Mouse (Mus musculus): ENCODE data around the gene Fpgs.

Gene Fpgs

DNA sequence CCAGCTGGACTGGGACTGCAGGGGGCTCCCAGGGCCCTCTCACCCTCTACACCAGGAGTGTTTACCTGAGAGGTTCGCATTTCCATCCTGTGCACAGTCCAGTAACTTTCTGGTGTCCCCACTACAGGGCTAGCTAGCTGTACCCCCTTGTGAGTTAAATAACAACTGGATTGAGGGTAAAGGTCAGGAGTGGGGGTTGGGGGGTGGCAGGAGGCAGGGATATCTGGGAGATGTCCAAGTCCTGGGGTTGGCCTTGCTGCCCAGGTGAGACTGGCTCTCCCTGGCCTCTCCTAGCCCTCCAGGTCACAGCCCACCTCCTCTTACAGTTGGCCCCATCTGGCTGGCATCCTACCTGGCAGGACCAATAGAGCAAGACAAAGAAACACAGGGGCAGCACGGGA, at the start of gene Fpgs:
Gene Fpgs (minus strand): TSS at position 125 of the 401 bp plus-strand sequence.
- DNase-seq (ENCODE audit: low spot score): no peak

DNA sequence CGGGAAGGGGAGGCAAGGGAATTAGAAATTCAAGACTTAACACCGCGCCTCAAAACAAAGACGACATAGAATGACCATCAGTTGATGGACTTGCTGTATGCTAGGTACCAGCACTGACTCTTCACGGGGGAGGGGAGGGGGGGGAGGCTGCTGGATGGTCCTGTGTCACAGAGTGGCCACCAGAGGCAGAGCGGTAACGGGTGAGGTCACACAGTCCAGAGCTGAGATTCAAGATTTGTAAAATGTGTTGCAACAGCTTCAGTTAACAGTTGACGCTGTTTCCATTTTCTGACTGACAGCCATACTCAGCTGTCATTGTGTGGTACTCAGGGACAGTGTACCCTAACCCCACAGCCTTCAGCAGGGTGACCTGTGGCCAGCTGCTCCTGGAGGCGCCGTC, 48.2 kb upstream of the Fpgs start:
- DNase-seq (ENCODE audit: low spot score): no peak

GRCm38 (mm10) chr2:32751665-32752033, 47.7 kb upstream of the Fpgs start:
- DNase-seq (ENCODE audit: low spot score): no peak

GRCm38 (mm10) chr2:32750887-32751664, 47.1 kb upstream of the Fpgs start:
- peak; percentile 35 for DNase-seq (ENCODE audit: low spot score)

DNA sequence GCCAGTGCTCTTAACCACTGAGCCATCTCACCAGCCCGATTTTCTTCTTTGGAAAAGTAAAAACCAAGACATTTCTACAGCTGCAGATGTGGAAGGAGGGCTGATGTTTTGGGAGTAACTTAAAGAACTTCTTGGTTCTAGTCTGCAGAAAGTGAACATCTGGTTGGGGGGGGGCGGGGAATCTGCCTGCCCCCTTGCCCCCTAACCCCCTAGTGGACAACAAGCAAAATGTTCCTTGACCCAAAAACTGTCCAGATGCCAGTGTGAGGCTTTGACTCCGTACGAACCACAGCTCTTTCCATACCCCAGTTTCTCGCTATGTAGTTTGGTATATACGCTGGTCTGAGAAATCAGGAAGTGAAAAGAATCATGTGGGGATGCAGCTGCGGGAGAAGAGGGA, 46.3 kb upstream of the Fpgs start:
- DNase-seq (ENCODE audit: low spot score): no peak

DNA sequence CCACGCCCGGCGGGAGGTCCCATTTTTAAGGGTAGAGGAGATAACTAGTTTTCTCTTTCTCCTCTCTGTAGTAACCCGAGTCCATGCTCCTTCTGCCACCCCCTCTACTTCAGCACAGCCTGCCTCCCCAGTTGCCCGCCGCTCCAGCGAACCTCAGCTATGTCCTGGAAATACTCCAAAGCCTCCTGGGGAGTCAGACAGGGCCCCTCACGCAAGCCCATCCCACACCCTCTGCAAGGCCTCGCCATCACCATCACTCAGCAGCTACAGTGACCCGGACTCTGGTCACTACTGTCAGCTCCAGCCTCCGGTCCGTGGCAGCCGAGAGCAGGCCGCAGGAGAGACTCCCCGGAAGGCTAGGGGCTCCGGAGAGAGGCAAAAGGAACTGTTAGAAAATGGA, 45.1 kb upstream of the Fpgs start:
- no peak for DNase-seq (ENCODE audit: low spot score)

GRCm38 (mm10) chr2:32744272-32744982, 40.5 kb upstream of the Fpgs start:
- DNase-seq (ENCODE audit: low spot score): no peak

DNA sequence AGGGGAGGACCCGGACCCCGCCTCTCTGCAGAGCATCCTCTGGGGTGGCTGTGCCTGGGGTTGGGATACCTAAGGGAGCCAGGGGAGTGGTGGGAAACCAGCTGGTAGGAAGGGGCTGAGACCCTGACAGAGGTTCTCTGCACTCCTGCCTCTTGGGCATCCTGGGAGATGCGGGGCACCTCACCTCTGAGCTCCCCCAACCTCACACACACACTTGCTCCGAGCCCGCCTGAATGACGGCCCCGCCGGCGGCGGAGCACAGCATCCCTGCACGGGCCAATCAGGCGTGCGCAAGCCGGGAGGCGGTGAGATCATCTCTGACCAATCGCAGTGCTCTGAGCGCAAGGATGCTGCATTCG, 38.2 kb upstream of the Fpgs start:
- DNase-seq (ENCODE audit: low spot score): no peak

- DNase-seq (ENCODE audit: low spot score): no peak
Observed at GRCm38 (mm10) chr2:32741273-32742172, 37.6 kb upstream of the Fpgs start.

DNA sequence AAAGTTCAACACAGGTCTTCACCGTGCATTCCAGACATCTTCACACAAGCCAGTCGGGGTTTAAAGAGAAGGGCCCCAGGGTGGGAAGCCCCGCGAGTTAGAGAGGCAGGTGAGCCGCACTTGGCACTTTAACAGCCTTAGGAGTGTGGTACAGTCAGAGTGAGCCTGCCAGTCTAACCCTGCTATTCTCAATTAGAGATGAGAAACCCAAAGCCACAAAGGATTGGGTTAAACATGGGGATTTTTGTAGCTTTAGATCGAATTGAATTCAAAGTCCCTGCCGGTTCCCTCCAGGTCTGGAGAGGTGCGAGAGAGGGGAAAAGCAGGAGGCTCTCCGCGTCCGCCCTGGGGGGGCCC, 36.9 kb upstream of the Fpgs start, which contains the start of gene 6330409D20Rik:
Gene 6330409D20Rik (minus strand): TSS at position 101 of the 357 bp plus-strand sequence.
- no peak for DNase-seq (ENCODE audit: low spot score)

GRCm38 (mm10) chr2:32739311-32739710, 35.4 kb upstream of the Fpgs start:
- DNase-seq (ENCODE audit: low spot score): no peak

GRCm38 (mm10) chr2:32737008-32737407, 33.1 kb upstream of the Fpgs start:
- DNase-seq (ENCODE audit: low spot score): no peak

GRCm38 (mm10) chr2:32736306-32736829, 32.4 kb upstream of the Fpgs start:
- no peak for DNase-seq (ENCODE audit: low spot score)

GRCm38 (mm10) chr2:32734933-32735332, 31.0 kb upstream of the Fpgs start:
- no peak for DNase-seq (ENCODE audit: low spot score)

GRCm38 (mm10) chr2:32734480-32734879, 30.5 kb upstream of the Fpgs start:
- DNase-seq (ENCODE audit: low spot score): no peak

DNA sequence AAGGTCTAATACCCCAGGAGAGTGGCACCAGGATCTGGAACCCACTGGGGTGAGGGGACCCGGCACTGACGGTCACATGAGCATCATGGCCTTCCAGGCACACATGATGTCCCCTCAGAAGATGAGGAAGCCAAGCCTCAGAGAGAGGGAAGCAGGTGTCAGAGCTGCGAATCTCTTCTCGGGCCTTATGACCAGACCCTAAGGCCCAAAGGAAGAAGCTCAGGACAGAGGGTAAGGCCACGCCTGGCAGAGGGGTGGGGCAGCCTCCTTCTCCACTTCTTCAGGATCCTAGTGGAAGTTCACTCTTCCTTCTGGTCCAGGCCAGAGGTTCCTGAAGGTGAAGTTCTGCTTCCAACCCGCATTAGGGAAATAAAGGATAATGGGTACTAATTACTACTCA, 28.8 kb upstream of the Fpgs start:
- DNase-seq (ENCODE audit: low spot score): no peak

GRCm38 (mm10) chr2:32731911-32732310, 28.0 kb upstream of the Fpgs start:
- no peak for DNase-seq (ENCODE audit: low spot score)

DNA sequence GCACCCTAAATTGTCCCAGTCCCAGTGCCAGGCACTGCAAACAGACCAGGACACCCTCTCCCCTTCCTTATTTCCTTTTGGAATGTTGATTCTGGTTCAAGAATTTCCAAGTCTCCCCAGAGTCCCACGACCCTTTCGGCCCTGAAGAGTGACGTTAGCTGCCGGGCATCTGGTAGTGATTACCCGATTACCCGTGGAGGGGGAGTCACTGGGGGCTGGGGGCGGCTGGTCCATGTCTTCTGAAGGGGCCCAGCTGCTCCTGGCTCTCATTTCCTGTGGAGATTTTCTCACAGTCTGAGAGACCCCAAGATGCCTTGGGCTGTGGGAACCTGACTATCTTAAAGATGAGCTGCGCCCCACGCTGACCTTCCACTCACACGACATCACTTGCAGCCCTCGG, 26.9 kb upstream of the Fpgs start:
- DNase-seq (ENCODE audit: low spot score): no peak

GRCm38 (mm10) chr2:32729547-32729946, 25.6 kb upstream of the Fpgs start:
- DNase-seq (ENCODE audit: low spot score): no peak

- DNase-seq (ENCODE audit: low spot score): no peak
Observed at GRCm38 (mm10) chr2:32728463-32728862, 24.5 kb upstream of the Fpgs start.

DNA sequence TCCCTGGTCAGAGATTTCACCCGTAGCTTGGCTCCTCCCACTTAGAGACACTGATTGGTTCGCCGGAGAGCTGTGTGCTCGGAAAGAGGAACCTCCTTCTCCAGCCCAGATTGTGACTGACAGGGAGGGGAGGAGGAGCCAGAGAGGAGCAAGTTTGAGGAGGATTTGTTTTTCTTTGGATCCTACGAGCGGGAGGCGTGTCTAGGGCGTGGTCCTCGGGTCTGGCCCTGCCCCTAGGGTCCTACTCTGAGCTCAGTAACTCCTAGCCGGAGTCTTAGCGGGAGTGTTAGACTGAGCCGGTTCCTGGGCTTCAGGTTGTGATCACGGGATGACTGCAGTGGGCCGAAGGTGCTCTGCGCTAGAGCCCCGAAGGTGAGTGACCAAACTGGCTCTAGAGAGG, 23.5 kb upstream of the Fpgs start:
- DNase-seq (ENCODE audit: low spot score): peak; percentile 79

Measured in ovary, postnatal 14 days (tissue).